Mouse (Mus musculus): Measurements from ENCODE around the gene Ccdc36. TPM values are rescaled to one million over a fixed set of nuclear protein-coding genes. Genes with fewer than 3 reads are reported as not detected.
A peak's percentile ranks its signal among the peaks of the same experiment; 100 is the strongest.

The Ccdc36 gene
- polyA plus RNA-seq, 1 experiment = not detected

DNA sequence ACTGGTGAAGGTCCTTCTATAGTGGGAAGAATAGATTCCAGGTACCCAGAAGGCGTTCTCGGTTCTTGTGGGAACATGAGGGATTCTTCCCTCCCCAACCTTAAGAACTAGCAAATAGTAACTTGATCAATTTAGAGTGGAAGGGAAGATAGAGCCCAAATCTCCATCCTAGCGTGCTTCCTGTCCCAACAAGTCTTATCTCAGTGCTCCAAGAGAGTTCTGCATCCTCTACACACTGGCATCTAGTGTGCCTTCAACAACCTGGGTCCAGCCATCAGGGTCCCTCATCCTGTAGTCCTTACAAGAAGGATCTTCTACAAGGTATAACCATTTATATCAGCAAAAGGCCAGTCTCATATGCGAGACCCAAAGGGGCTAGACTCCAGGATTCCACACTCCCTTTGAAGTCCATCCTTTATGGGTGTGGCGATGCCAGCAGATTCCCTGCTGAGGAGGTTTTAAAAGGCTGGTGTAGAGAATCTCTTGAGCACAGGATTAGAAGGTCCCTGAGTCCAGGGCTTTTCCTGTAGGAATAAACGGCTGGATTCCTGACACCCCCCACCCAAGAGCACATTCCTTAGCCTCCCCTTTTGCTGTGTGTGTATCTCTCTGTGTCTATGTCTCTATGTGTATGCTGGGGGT is 23.4 kb upstream of the Ccdc36 start:
- Histone ChIP-seq H3K27me3 (ENCODE audit: control insufficient read depth) (no peaks in the 10 kb centered on the region), H3K9me3 (ENCODE audit: control insufficient read depth, low read length) (peaks cover 2% of the 10 kb centered on the region; the same call in 1 of the 2 replicates), H3K4me1 (ENCODE audit: control insufficient read depth) (peaks cover 76% of the 10 kb centered on the region), H3K4me3 (replicated peaks) (peak overlapping the region; percentile 71), H3K36me3 (ENCODE audit: control insufficient read depth) (peaks cover 30% of the 10 kb centered on the region)
- TF ChIP-seq GATA1 (IDR thresholded peaks at IDR 0.05; ENCODE audit: low read length) (no peak), TAL1 (IDR thresholded peaks at IDR 0.05; ENCODE audit: low read length) (no peak)

DNA sequence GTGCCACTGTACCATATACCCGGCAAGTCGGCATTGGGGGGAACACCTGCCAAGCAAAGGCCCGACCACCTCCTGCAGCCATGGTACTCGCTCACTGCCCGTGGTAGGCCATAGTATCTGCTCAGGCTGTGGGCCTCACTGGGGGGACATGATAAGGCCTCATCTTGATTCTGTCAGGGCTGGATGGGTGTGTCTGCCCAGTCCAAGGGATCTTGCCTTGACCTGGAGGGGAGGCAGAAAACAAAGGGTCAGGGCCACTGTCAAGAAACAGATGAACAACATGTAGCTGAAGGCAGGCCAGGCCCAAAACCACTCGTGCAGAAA is 22.8 kb upstream of the Ccdc36 start:
- H3K27me3 ChIP-seq (ENCODE audit: control insufficient read depth) = no peaks in the 10 kb centered on the region
- H3K9me3 ChIP-seq (ENCODE audit: control insufficient read depth, low read length) = peaks cover 2% of the 10 kb centered on the region; the same call in 1 of the 2 replicates
- TF ChIP-seq TAL1 (IDR thresholded peaks at IDR 0.05; ENCODE audit: low read length) = peak; percentile 36; the same call in 2 of the 3 replicates
- TF ChIP-seq GATA1 (IDR thresholded peaks at IDR 0.05; ENCODE audit: low read length) = 0 out of 2 replicates have a peak, but pooled peaks have one; percentile 32
- peaks cover 30% of the 10 kb centered on the region for H3K36me3 ChIP-seq (ENCODE audit: control insufficient read depth)
- H3K4me3 ChIP-seq (replicated peaks) = peak overlapping the region; percentile 71
- H3K4me1 ChIP-seq (ENCODE audit: control insufficient read depth) = peaks cover 72% of the 10 kb centered on the region

GRCm38 (mm10) chr9:108450292-108451169 is 22.2 kb upstream of the Ccdc36 start:
- peaks cover 30% of the 10 kb centered on the region for H3K36me3 ChIP-seq (ENCODE audit: control insufficient read depth)
- TF ChIP-seq GATA1 (IDR thresholded peaks at IDR 0.05; ENCODE audit: low read length) = no peak
- no peak for TF ChIP-seq TAL1 (IDR thresholded peaks at IDR 0.05; ENCODE audit: low read length)
- peaks cover 2% of the 10 kb centered on the region; the same call in 1 of the 2 replicates for H3K9me3 ChIP-seq (ENCODE audit: control insufficient read depth, low read length)
- peaks cover 66% of the 10 kb centered on the region for H3K4me1 ChIP-seq (ENCODE audit: control insufficient read depth)
- H3K4me3 ChIP-seq (replicated peaks) = peak overlapping the region; percentile 71
- no peaks in the 10 kb centered on the region for H3K27me3 ChIP-seq (ENCODE audit: control insufficient read depth)

- peak overlapping the region; percentile 71 for H3K4me3 ChIP-seq (replicated peaks)
- peaks cover 30% of the 10 kb centered on the region for H3K36me3 ChIP-seq (ENCODE audit: control insufficient read depth)
- peaks cover 2% of the 10 kb centered on the region; the same call in 1 of the 2 replicates for H3K9me3 ChIP-seq (ENCODE audit: control insufficient read depth, low read length)
Observed at GRCm38 (mm10) chr9:108449860-108450259, 21.6 kb upstream of the Ccdc36 start.

DNA sequence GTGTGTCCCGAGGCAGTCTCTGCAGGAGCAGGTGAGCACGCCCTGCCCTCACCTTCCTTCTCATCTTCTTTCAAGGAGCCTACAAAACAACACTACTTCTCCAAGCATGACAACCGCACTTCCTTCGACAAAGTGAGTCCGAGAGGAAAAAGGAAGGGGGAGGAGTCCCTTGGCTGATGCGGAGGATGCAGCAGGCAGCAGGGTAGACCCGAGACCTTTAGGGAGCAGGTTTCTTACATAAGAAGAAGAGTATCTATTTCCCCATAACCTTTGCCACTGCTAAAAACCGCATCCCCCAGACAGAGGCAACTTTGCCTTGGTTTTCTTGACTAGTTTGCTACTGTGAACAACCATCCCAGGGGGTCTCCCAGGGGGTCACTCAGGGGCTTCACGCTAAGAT is 16.8 kb upstream of the Ccdc36 start:
- TF ChIP-seq TAL1 (IDR thresholded peaks at IDR 0.05; ENCODE audit: low read length) = no peak
- no peak for TF ChIP-seq GATA1 (IDR thresholded peaks at IDR 0.05; ENCODE audit: low read length)

More at GRCm38 (mm10) chr9:108449860-108450259, 21.6 kb upstream of the Ccdc36 start:
- TF ChIP-seq TAL1 (IDR thresholded peaks at IDR 0.05; ENCODE audit: low read length) (no peak), GATA1 (IDR thresholded peaks at IDR 0.05; ENCODE audit: low read length) (no peak)
- Histone ChIP-seq H3K4me1 (ENCODE audit: control insufficient read depth) (peaks cover 63% of the 10 kb centered on the region), H3K27me3 (ENCODE audit: control insufficient read depth) (peaks cover 3% of the 10 kb centered on the region)

DNA sequence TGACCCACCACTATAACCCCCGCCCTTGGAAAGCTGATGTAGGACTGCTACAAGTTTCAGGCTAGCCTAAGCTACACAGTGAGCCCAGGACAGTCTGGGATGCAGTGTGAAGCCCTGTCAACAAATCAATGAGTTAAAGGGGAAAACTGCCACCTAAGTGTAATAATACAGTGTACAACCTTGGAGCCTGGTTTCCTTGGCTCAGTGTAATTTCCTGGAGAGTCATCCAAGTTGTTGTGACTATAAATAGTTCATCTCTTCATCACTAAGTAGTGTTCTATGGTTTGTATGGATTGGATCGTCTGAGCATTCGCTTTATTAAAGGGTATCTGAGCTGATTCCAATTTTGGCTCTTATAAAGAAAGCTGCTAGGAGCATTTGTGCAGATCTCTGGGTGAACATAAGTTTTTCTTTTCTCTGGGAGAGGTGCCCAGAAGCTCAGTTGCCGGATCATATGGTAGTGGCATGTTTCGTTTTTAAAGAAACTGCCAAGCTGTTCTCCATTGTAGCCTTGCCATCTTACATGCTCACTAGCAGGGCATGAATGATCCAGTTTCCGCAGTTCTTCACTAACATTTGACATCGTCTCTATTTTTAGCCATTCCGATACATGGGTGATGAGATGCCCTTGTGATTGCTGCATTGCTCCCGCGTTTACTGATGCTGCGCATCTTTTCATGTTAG is 13.1 kb upstream of the Ccdc36 start:
- Histone ChIP-seq H3K4me1 (ENCODE audit: control insufficient read depth) (no peaks in the 10 kb centered on the region), H3K36me3 (ENCODE audit: control insufficient read depth) (no peaks in the 10 kb centered on the region), H3K9me3 (ENCODE audit: control insufficient read depth, low read length) (no peaks in the 10 kb centered on the region), H3K27me3 (ENCODE audit: control insufficient read depth) (peaks cover 17% of the 10 kb centered on the region), H3K4me3 (replicated peaks) (no peak overlapping the region)
- TF ChIP-seq GATA1 (IDR thresholded peaks at IDR 0.05; ENCODE audit: low read length) (no peak), TAL1 (IDR thresholded peaks at IDR 0.05; ENCODE audit: low read length) (no peak)

More for the DNA sequence above, 16.8 kb upstream of the Ccdc36 start:
- Histone ChIP-seq H3K36me3 (ENCODE audit: control insufficient read depth) (peaks cover 27% of the 10 kb centered on the region), H3K4me1 (ENCODE audit: control insufficient read depth) (peaks cover 21% of the 10 kb centered on the region), H3K4me3 (replicated peaks) (no peak overlapping the region), H3K9me3 (ENCODE audit: control insufficient read depth, low read length) (no peaks in the 10 kb centered on the region), H3K27me3 (ENCODE audit: control insufficient read depth) (peaks cover 8% of the 10 kb centered on the region)

DNA sequence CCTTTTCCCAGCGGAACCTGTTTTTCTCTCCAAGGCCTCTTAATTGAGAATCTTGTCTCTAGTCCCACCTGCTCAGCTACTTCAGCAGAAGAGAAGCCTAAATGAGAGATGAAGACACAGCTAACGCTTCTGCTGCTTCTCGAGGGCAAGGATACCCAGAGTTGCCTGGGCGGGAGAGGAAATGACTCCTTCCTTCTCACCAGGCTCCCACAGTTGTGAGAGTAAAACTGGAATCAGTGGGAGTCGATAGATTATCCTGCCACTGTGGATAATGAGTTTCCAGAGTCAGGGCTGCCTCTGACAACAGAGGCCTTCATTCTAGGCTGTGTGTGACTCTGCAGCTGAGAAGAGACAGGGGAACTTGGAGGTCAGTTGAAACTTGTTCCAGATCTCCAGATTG is 12.2 kb upstream of the Ccdc36 start:
- Histone ChIP-seq H3K4me3 (replicated peaks) (no peak overlapping the region), H3K36me3 (ENCODE audit: control insufficient read depth) (no peaks in the 10 kb centered on the region), H3K4me1 (ENCODE audit: control insufficient read depth) (no peaks in the 10 kb centered on the region), H3K9me3 (ENCODE audit: control insufficient read depth, low read length) (no peaks in the 10 kb centered on the region), H3K27me3 (ENCODE audit: control insufficient read depth) (peaks cover 17% of the 10 kb centered on the region)
- TF ChIP-seq GATA1 (IDR thresholded peaks at IDR 0.05; ENCODE audit: low read length) = no peak
- TF ChIP-seq TAL1 (IDR thresholded peaks at IDR 0.05; ENCODE audit: low read length) = no peak

GRCm38 (mm10) chr9:108439176-108439575 is 10.9 kb upstream of the Ccdc36 start:
- TF ChIP-seq TAL1 (IDR thresholded peaks at IDR 0.05; ENCODE audit: low read length) (no peak), GATA1 (IDR thresholded peaks at IDR 0.05; ENCODE audit: low read length) (no peak)
- Histone ChIP-seq H3K9me3 (ENCODE audit: control insufficient read depth, low read length) (no peaks in the 10 kb centered on the region), H3K4me1 (ENCODE audit: control insufficient read depth) (no peaks in the 10 kb centered on the region), H3K27me3 (ENCODE audit: control insufficient read depth) (peaks cover 10% of the 10 kb centered on the region), H3K4me3 (replicated peaks) (no peak overlapping the region), H3K36me3 (ENCODE audit: control insufficient read depth) (no peaks in the 10 kb centered on the region)

DNA sequence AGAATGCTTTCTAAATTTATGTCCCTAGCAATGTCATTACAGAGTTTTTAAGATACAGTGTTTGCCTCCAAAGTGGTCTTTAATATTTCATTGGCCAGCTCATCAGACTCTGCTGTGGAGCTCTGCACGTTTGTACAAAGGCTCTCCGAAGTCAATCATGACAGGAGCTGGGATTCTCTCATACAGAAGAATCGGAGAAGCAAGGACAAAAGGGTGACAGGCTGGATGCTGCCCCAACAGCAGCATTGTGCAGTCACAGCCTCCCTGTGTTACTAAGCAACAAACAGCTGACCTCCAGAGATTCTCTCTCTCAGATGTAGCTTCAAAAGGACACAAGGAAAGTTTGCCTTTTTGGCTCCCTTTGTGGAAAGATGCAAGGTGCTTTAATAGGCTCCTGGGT is 7.9 kb upstream of the Ccdc36 start, which contains the start of gene BC048562:
Gene BC048562, plus strand, starts transcription at position 301 of the 400 bp plus-strand sequence.
- Histone ChIP-seq H3K4me1 (ENCODE audit: control insufficient read depth) (peaks cover 7% of the 10 kb centered on the region), H3K4me3 (replicated peaks) (no peak within 1 kb of the TSS), H3K9me3 (ENCODE audit: control insufficient read depth, low read length) (no peaks in the 10 kb centered on the region), H3K27me3 (ENCODE audit: control insufficient read depth) (peaks cover 8% of the 10 kb centered on the region), H3K36me3 (ENCODE audit: control insufficient read depth) (no peaks in the 10 kb centered on the region)
- TF ChIP-seq GATA1 (IDR thresholded peaks at IDR 0.05; ENCODE audit: low read length) = no peak
- TF ChIP-seq TAL1 (IDR thresholded peaks at IDR 0.05; ENCODE audit: low read length) = no peak
